Mouse (Mus musculus) forebrain, postnatal 0 days (tissue): ENCODE results near the gene Nr6a1. TPM values are rescaled to one million over a fixed set of nuclear protein-coding genes. Genes with fewer than 3 reads are reported as not detected.

ENCODE experiments used
- ATAC-seq: fragments of 200-750 bp; cut with Nextera tagmentation; 2 replicates; pipeline ENCODE4 v1.8.0; 2017; ENCODE audit warnings: mild to moderate bottlenecking, moderate library complexity
- DNase-seq: peaks from one replicate; pipeline ENCODE4 v3.0.0-alpha.2; 2015
- H3K27ac ChIP-seq: fragments of 300-500 bp; sonication (generic); 2 replicates; pipeline ENCODE4 v1.5.1; 2014; ENCODE audit warnings: low read depth, mild to moderate bottlenecking, antibody characterized with exemption, low read length, moderate library complexity, mixed read lengths
- H3K27me3 ChIP-seq: fragments of 300-500 bp; sonication (generic); 2 replicates; pipeline ENCODE4 v1.6.1; 2014; ENCODE audit warnings: mild to moderate bottlenecking, low read length, mixed read lengths; ENCODE audit not compliant: insufficient read depth
- H3K36me3 ChIP-seq: fragments of 300-500 bp; sonication (generic); 2 replicates; pipeline ENCODE4 v1.6.1; 2014; ENCODE audit warnings: mild to moderate bottlenecking, moderate library complexity; ENCODE audit not compliant: insufficient read depth
- H3K4me1 ChIP-seq: fragments of 300-500 bp; sonication (generic); 2 replicates; pipeline ENCODE4 v1.6.1; 2014; ENCODE audit warnings: antibody characterized with exemption; ENCODE audit not compliant: insufficient read depth
- H3K4me2 ChIP-seq: fragments of 300-500 bp; sonication (generic); 2 replicates; pipeline ENCODE4 v1.6.1; 2014; ENCODE audit warnings: low read depth, mild to moderate bottlenecking, moderate library complexity
- H3K4me3 ChIP-seq: fragments of 300-500 bp; sonication (generic); 2 replicates; pipeline ENCODE4 v1.5.1; 2014; ENCODE audit warnings: low read depth, low read length, mixed read lengths
- H3K9ac ChIP-seq: fragments of 300-500 bp; sonication (generic); 2 replicates; pipeline ENCODE4 v1.6.1; 2014; ENCODE audit warnings: mild to moderate bottlenecking
- H3K9me3 ChIP-seq: fragments of 300-500 bp; sonication (generic); 2 replicates; pipeline ENCODE4 v1.6.1; 2016; ENCODE audit warnings: low read length
- CTCF ChIP-seq: sonication (generic); IDR thresholded peaks from 2 replicates; pipeline ENCODE4 v1.5.1; 2016; ENCODE audit warnings: antibody characterized with exemption, control low read depth, low read depth
- WGBS: fragments of 180-500 bp; shearing (Covaris S2); extraction: QIAGEN DNeasy Blood & Tissue Kit; methylation state at CpG from one replicate; pipeline ENCODE4 v1.1.7; 2014; 5-methylcytosine and 5-hydroxymethylcytosine counted together
- polyA plus RNA-seq: library from polyadenylated mRNA; unstranded; fragments of >200 nt; fragmentation: Nextera tagmentation; extraction: Ambion mirVana; gene quantifications from 2 replicates; pipeline ENCODE4 v1.2.1, GENCODE M21; 2015
- total RNA-seq: library from RNA; depleted of rRNA; stranded (reverse); fragments of >200 nt; gene quantifications from 2 replicates; pipeline ENCODE4 v1.2.3, GENCODE M21; 2014

Gene Nr6a1
- total and polyA plus RNA-seq, 2 experiments from 2014 or later: 0.48 to 4.6 TPM

DNA sequence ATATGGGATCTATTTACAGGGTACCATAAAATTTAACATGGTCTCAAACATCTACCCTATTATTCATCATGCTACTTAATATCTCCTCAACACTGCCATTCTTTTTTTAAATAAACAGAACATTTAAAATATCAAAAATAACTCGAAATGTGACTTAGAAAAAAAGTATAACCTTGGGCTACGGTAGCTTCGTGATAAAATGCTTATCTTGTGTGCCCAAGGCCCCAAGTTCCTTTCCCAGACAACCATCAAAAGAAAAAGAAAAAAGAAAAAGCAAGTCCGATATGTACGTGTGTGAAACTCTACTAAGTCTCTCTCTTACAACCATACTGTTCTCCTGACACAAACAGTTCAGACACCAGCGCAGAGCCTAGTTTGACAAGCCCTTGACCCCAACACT lies 92.0 kb downstream of the Nr6a1 start:
- no peak overlapping the region for H3K4me2 ChIP-seq
- DNase-seq: no peak
- 94% methylated on average over 6 of the region's 6 CpGs for WGBS

DNA sequence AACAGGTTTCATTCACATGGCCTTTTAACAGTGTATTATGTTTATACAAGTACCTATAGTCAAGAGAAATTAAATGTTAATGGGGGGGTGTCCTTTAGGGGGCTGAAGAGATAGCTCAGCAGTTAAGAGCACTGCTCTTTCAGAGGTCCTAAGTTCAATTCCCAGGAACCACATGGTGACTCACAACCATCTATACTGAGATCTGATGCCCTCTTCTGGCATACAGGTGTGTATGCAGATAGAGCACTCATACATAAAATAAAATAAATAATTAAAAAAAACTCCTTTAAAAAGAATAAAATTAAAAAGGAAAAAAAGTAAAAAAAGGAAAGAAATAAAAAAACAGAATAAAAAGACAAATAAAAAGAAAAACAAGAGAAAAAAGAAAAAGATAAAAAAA lies 95.5 kb downstream of the Nr6a1 start:
- Histone ChIP-seq H3K27ac (no peak overlapping the region), H3K4me3 (no peak overlapping the region), H3K9me3 (no peaks in the 10 kb centered on the region), H3K27me3 (no peaks in the 10 kb centered on the region), H3K4me1 (no peaks in the 10 kb centered on the region), H3K9ac (no peak overlapping the region), H3K4me2 (no peak overlapping the region), H3K36me3 (no peaks in the 10 kb centered on the region)
- peak; percentile 18; the same call in 1 of the 2 replicates for TF ChIP-seq CTCF
- DNase-seq: no peak
- ATAC-seq: no peak

More for the DNA sequence above, 92.0 kb downstream of the Nr6a1 start:
- ATAC-seq: no peak
- no peaks in the 10 kb centered on the region for H3K27me3 ChIP-seq
- TF ChIP-seq CTCF: no peak
- no peaks in the 10 kb centered on the region for H3K9me3 ChIP-seq
- no peak overlapping the region for H3K4me3 ChIP-seq
- H3K4me1 ChIP-seq: no peaks in the 10 kb centered on the region
- no peak overlapping the region for H3K27ac ChIP-seq
- H3K9ac ChIP-seq: no peak overlapping the region
- no peaks in the 10 kb centered on the region for H3K36me3 ChIP-seq

DNA sequence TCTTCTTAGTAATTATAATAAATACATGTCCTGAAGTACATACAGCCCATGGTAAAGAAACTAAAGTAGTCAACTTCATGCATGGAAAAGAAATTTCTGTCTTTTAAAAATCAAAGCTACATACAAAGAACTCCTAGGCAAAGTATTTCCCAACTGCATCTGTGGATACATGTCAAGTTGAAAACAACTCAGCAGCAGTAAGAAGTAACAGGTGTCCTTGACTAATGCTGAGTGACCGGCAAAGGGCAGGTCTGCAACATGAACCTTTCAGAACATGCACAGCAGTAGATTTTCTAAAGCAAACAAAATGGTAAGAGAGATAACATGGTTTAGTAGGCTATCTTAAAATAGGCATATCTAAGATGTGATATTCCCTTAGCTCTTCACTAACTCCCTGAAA lies 98.0 kb downstream of the Nr6a1 start:
- DNase-seq (no peak), ATAC-seq (no peak)
- Histone ChIP-seq H3K9me3 (no peaks in the 10 kb centered on the region), H3K36me3 (no peaks in the 10 kb centered on the region), H3K4me1 (no peaks in the 10 kb centered on the region), H3K4me3 (no peak overlapping the region), H3K27me3 (no peaks in the 10 kb centered on the region), H3K4me2 (no peak overlapping the region), H3K9ac (no peak overlapping the region), H3K27ac (no peak overlapping the region)
- TF ChIP-seq CTCF: no peak
- WGBS: 86% methylated on average over 1 of the region's 1 CpGs

DNA sequence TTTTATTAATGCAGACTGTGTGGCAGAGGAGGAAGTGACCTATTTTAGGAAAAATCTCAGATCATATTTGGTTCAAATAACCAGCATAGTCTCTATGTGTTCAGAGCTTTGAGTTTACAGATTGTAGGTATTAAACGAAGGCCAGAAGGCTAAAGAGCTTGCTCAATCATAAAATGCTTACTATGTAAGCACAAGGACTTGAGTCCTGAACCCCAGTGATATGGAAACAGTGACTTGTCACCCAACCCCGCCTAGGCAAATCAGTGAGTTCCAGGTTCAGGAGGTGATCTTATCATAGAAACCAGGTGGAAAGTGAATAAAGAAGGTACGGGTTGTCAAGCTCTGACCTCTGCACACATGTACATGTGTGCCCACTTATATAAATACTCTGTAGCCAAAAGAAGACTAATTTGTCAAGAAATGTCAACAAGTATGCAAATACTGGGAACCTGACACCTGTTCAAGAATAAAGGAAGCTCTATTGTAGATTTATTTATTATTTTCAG lies 99.6 kb downstream of the Nr6a1 start:
- Histone ChIP-seq H3K9ac (no peak overlapping the region), H3K27ac (no peak overlapping the region), H3K27me3 (no peaks in the 10 kb centered on the region), H3K4me3 (no peak overlapping the region), H3K36me3 (no peaks in the 10 kb centered on the region), H3K4me2 (no peak overlapping the region), H3K9me3 (no peaks in the 10 kb centered on the region), H3K4me1 (no peaks in the 10 kb centered on the region)
- 85% methylated on average over 3 of the region's 3 CpGs for WGBS
- no peak for TF ChIP-seq CTCF
- ATAC-seq (no peak), DNase-seq (no peak)

DNA sequence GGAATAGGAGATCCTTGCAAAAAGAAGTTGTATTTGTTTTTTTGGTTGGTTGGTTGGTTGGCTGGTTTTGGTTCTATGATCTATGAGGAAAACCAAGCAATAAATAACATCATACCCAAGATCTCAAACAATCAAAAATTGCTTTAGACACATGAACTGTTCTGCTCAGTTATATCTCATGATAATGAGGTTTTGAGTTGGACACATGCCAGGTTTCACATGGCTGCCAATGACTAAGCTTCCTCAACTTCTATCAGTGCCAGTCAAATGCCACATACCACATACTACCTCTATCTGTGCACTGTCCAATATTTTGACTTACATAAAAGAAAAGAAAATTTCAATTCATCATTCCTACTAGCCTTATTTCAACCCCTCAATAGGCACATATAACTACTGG lies 101.3 kb downstream of the Nr6a1 start:
- H3K4me2 ChIP-seq: no peak overlapping the region
- H3K9me3 ChIP-seq: no peaks in the 10 kb centered on the region
- DNase-seq: peak; percentile 33

DNA sequence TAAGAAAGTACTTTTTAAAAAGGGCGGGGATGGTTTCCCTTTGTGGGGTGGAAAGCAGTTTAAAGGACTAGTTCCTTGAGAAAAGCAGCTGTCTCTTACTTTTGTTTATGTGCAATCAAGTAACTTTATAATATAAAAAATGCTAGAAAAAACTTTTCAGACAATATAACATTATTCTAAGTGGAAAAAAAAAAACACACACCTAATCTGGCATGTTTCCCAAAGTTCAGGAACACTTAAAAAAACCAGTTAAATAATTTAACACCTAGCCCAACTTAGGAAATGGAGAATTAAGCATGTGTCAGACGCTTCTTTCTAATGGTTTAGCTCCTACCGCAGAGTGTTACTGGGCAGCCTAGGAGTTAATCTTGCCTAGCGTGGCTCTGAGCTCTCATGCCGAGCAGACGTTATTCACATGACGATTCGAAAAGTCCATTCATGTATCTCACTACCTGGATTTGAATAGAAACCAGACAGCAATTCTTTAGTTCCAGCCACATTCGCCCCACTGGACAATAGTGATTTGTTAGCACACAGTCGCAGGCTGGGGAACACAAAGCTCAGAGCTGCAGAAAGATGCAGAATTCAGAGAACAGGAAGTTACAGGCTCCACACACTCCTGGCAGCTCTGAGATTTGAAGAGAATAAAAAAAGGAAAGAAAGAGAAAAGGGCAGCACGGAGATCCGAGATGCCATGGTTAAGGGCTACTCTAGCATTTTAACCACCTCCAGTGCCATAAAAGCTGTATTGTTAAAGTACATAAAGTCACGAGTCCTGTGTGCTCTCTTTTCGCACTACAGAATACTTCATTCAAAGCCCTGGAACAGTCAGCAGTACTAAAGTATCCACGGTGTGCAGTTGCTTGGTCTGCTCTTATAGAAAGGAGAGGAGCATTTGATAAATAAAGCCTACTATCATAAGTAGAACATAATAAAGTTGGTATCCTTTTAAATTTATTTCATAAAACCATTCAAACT lies 102.4 kb downstream of the Nr6a1 start:
- Histone ChIP-seq H3K27me3 (no peaks in the 10 kb centered on the region), H3K9me3 (no peaks in the 10 kb centered on the region), H3K4me3 (peak overlapping the region; percentile 58), H3K4me1 (0 out of 2 replicates have a peak, but pooled peaks cover 3% of the 10 kb centered on the region), H3K9ac (peak overlapping the region; percentile 70), H3K27ac (peak overlapping the region; percentile 81), H3K36me3 (no peaks in the 10 kb centered on the region), H3K4me2 (peak overlapping the region; percentile 76)
- peak; percentile 68 for DNase-seq
- peak; percentile 47 for ATAC-seq
- 2% methylated on average over 15 of the region's 15 CpGs for WGBS
- TF ChIP-seq CTCF: no peak

More for the DNA sequence above, 101.3 kb downstream of the Nr6a1 start:
- ATAC-seq: no peak
- H3K9ac ChIP-seq: no peak overlapping the region
- H3K4me3 ChIP-seq: no peak overlapping the region
- no peak overlapping the region for H3K27ac ChIP-seq
- no peak for TF ChIP-seq CTCF
- no peaks in the 10 kb centered on the region for H3K27me3 ChIP-seq
- H3K36me3 ChIP-seq: no peaks in the 10 kb centered on the region
- 0 out of 2 replicates have a peak, but pooled peaks cover 3% of the 10 kb centered on the region for H3K4me1 ChIP-seq
